Mouse (Mus musculus): Measurements from ENCODE around the gene Casc1. TPM values are rescaled to one million over a fixed set of nuclear protein-coding genes. Genes with fewer than 3 reads are reported as not detected.

The Casc1 gene
- polyA plus RNA-seq, 1 experiment from 2014 or later, result 0.13 TPM

DNA sequence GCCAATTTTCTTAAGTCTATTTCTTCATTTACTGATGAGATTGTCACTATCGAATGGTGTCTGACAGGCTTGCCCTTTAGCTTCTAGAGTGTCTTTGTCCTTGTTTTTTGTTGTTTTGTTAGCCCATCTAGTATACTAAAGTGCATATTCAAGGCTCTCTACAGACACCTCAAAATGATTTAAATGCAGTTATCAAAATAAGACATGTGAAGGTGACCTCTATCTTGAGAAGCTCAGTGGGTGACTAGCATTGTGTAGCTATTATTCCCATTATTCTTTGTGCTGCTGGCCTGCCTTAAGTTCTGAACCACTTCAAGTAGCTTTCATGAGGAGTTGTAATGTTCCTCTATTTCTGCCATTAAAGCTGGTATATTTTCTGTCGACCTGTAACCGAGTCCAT is 5.0 kb upstream of the Casc1 start:
- Histone ChIP-seq H3K9me3 (replicated peaks; ENCODE audit: control insufficient read depth, low read length) (no peaks in the 10 kb centered on the region), H3K27me3 (ENCODE audit: control insufficient read depth, insufficient read depth, low read length) (no peaks in the 10 kb centered on the region), H3K4me1 (ENCODE audit: control insufficient read depth, insufficient read depth, low read length) (no peaks in the 10 kb centered on the region), H3K4me3 (ENCODE audit: low read depth, low read length) (no peak overlapping the region), H3K36me3 (replicated peaks; ENCODE audit: control insufficient read depth, insufficient read depth, low read depth, low read length) (no peaks in the 10 kb centered on the region; the same call in none of the 2 replicates), H3K4me2 (ENCODE audit: low read depth, low read length) (no peak overlapping the region), H3K27ac (replicated peaks; ENCODE audit: low read depth, low read length) (no peak overlapping the region), H3K9ac (replicated peaks; ENCODE audit: low read length) (no peak overlapping the region)
- WGBS, result 93% methylated on average over 3 of the region's 3 CpGs
- ATAC-seq (replicated peaks; ENCODE audit: insufficient number of reproducible peaks, low FRiP score, low TSS enrichment, low read depth), result no peak
- no peak for DNase-seq (ENCODE audit: low spot score)

DNA sequence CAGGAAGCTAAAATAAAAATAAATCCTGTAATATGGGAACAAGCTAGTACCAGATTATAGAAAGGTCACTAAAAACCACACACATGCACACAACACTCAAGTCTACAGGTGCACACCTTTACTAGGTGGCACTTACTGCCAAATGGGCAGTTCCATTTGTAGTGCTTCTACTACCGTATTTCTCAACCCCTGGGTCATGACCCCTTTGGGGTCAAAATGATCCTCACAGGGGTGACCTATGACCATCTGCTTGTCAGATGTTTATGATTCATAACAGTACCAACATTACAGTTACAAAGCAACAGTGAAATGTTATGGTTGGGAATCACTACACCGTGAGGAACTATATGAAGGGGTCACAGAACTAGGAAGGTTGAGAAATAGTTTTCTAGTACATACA is 3.1 kb upstream of the Casc1 start:
- Histone ChIP-seq H3K9me3 (replicated peaks; ENCODE audit: control insufficient read depth, low read length) (no peaks in the 10 kb centered on the region), H3K4me1 (ENCODE audit: control insufficient read depth, insufficient read depth, low read length) (no peaks in the 10 kb centered on the region), H3K9ac (replicated peaks; ENCODE audit: low read length) (no peak overlapping the region), H3K36me3 (replicated peaks; ENCODE audit: control insufficient read depth, insufficient read depth, low read depth, low read length) (no peaks in the 10 kb centered on the region; the same call in 1 of the 2 replicates), H3K27me3 (ENCODE audit: control insufficient read depth, insufficient read depth, low read length) (no peaks in the 10 kb centered on the region), H3K4me3 (ENCODE audit: low read depth, low read length) (no peak overlapping the region), H3K27ac (replicated peaks; ENCODE audit: low read depth, low read length) (no peak overlapping the region), H3K4me2 (ENCODE audit: low read depth, low read length) (no peak overlapping the region)
- no peak for DNase-seq (ENCODE audit: low spot score)
- ATAC-seq (replicated peaks; ENCODE audit: insufficient number of reproducible peaks, low FRiP score, low TSS enrichment, low read depth), result no peak
- 86% methylated on average over 2 of the region's 2 CpGs for WGBS

DNA sequence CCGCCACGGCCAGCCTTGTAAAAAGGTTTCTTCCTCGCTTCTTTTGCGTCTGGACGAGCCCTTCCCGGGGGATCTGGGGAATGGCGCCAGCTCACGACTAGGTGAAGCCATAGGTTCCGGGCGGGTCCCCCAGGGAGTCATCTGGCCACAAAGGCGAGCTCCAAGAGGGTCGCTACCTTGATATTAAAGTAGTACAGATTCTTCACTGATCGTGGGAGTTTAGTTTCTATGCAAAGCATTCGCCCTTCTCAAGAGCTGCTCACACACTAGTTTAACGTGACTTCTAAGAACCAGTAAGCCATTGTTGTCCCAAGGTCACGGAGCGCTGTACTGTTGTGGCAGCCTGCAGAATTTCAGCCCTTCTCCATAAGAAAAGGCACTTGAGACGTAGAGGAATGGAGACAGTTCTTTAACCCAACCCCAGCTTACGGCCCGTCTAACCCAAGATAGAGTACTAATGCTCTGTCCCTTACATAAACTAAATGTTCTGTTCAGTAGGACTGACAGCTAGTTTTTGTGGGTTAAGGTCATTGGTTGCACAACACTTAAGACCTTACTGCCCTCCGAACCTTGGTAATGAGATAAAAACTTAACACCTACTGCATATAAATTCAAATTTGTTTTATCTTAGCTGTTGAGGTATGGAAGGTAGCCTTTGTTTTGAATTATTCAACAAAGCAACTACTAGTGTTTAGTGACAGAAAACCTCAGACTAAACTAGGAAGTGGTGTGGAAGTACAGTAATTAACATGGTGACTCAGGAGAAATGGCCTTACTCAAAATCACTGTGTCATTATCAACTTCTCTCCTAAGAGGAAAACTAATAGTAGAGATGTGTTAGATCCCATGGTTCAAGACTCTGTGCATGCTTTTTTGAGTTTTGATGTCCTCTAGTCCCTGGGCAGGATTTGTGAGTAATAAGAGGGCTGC is 836 bp upstream of the Casc1 start:
- peak overlapping the region; percentile 70 for H3K9ac ChIP-seq (replicated peaks; ENCODE audit: low read length)
- WGBS, result 5% methylated on average over 21 of the region's 21 CpGs
- no peaks in the 10 kb centered on the region for H3K4me1 ChIP-seq (ENCODE audit: control insufficient read depth, insufficient read depth, low read length)
- H3K27me3 ChIP-seq (ENCODE audit: control insufficient read depth, insufficient read depth, low read length), result no peaks in the 10 kb centered on the region
- H3K4me3 ChIP-seq (ENCODE audit: low read depth, low read length), result peak overlapping the region; percentile 56
- peak; percentile 54; the same call in 1 of the 2 replicates for ATAC-seq (replicated peaks; ENCODE audit: insufficient number of reproducible peaks, low FRiP score, low TSS enrichment, low read depth)
- H3K9me3 ChIP-seq (replicated peaks; ENCODE audit: control insufficient read depth, low read length), result no peaks in the 10 kb centered on the region
- H3K27ac ChIP-seq (replicated peaks; ENCODE audit: low read depth, low read length), result peak overlapping the region; percentile 77; the same call in 1 of the 2 replicates
- H3K4me2 ChIP-seq (ENCODE audit: low read depth, low read length), result peak overlapping the region; percentile 57
- DNase-seq (ENCODE audit: low spot score), result no peak
- H3K36me3 ChIP-seq (replicated peaks; ENCODE audit: control insufficient read depth, insufficient read depth, low read depth, low read length), result no peaks in the 10 kb centered on the region

DNA sequence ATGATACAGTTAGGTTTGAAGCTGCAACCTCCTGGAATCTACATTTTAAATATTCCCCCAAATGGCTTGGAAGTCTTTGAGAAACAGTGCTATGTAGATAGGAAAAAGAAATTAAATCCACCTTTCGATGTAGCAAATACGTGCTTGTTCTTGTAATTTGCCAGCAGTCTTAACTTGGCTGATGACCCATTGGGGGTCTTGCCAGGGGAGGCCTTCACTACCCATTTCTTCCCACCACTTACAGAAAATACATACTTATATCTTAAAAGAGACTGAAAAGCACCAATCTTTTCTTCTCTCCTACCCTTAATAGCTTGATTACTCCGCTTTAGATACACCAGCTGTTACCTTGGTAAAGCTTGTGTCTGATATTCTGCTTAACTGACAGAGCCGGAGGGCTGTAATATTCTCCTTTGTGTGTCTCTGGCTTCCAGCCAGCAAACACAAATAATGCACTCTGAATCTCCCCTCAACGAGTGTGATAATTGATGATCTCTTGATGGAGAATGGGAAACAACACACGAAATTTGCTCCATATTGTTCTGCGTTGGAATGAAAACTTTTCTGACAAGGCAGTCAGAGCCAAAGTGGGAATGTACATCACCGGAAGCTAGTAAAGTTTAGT is 637 bp downstream of the Casc1 start:
- H3K36me3 ChIP-seq (replicated peaks; ENCODE audit: control insufficient read depth, insufficient read depth, low read depth, low read length), result no peaks in the 10 kb centered on the region
- DNase-seq (ENCODE audit: low spot score), result no peak
- no peaks in the 10 kb centered on the region for H3K27me3 ChIP-seq (ENCODE audit: control insufficient read depth, insufficient read depth, low read length)
- 40% methylated on average over 8 of the region's 8 CpGs for WGBS
- H3K4me3 ChIP-seq (ENCODE audit: low read depth, low read length), result peak overlapping the region; percentile 33
- H3K4me2 ChIP-seq (ENCODE audit: low read depth, low read length), result peak overlapping the region; percentile 42
- no peaks in the 10 kb centered on the region for H3K9me3 ChIP-seq (replicated peaks; ENCODE audit: control insufficient read depth, low read length)
- H3K4me1 ChIP-seq (ENCODE audit: control insufficient read depth, insufficient read depth, low read length), result no peaks in the 10 kb centered on the region
- H3K27ac ChIP-seq (replicated peaks; ENCODE audit: low read depth, low read length), result no peak overlapping the region
- no peak for ATAC-seq (replicated peaks; ENCODE audit: insufficient number of reproducible peaks, low FRiP score, low TSS enrichment, low read depth)
- no peak overlapping the region for H3K9ac ChIP-seq (replicated peaks; ENCODE audit: low read length)

DNA sequence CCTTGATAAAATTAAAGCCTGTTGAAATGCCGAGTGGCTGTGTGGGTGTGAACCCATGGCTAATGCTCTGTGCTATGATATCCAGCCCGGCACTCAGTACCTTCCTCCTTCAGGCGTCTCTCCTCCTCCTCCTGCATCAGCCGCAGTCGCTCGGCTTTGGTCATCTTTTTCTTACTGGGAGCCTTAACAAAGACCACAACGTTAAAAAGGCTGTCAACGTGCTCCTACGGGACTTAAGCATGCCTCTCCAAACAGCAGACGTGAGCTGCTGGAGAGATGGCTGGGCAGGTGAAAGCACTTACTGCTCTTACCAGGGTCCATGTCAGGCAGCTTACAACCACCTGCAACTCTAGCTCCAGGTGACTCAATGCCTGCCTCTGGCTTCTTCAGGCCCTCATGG is 5.7 kb downstream of the Casc1 start:
- 72% methylated on average over 10 of the region's 10 CpGs for WGBS
- no peak overlapping the region for H3K9ac ChIP-seq (replicated peaks; ENCODE audit: low read length)
- H3K4me1 ChIP-seq (ENCODE audit: control insufficient read depth, insufficient read depth, low read length), result no peaks in the 10 kb centered on the region
- no peak overlapping the region for H3K4me2 ChIP-seq (ENCODE audit: low read depth, low read length)
- ATAC-seq (replicated peaks; ENCODE audit: insufficient number of reproducible peaks, low FRiP score, low TSS enrichment, low read depth) (no peak), DNase-seq (ENCODE audit: low spot score) (no peak)
- H3K36me3 ChIP-seq (replicated peaks; ENCODE audit: control insufficient read depth, insufficient read depth, low read depth, low read length), result no peaks in the 10 kb centered on the region
- H3K27ac ChIP-seq (replicated peaks; ENCODE audit: low read depth, low read length), result no peak overlapping the region
- H3K4me3 ChIP-seq (ENCODE audit: low read depth, low read length), result no peak overlapping the region
- no peaks in the 10 kb centered on the region for H3K9me3 ChIP-seq (replicated peaks; ENCODE audit: control insufficient read depth, low read length)
- no peaks in the 10 kb centered on the region for H3K27me3 ChIP-seq (ENCODE audit: control insufficient read depth, insufficient read depth, low read length)

DNA sequence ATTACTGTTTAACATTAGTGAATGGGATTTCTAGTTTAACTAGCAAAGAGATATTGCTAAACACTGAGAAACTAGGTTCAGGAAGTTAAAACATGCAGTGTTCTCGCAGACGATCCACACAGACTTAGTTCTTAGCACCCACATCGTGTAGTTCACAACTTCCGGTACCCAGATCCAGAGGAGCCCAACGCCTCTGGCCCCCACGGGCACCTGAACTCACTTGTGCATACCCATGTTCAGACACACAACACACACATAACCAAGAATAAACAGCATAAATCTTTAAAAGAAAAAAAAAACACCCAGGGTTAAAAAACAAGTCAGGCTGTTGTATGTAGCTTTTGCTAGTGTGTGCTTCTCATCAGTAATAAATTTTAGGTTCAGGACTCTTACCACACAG is 6.4 kb downstream of the Casc1 start:
- H3K9me3 ChIP-seq (replicated peaks; ENCODE audit: control insufficient read depth, low read length), result no peaks in the 10 kb centered on the region
- DNase-seq (ENCODE audit: low spot score) (no peak), ATAC-seq (replicated peaks; ENCODE audit: insufficient number of reproducible peaks, low FRiP score, low TSS enrichment, low read depth) (no peak)

DNA sequence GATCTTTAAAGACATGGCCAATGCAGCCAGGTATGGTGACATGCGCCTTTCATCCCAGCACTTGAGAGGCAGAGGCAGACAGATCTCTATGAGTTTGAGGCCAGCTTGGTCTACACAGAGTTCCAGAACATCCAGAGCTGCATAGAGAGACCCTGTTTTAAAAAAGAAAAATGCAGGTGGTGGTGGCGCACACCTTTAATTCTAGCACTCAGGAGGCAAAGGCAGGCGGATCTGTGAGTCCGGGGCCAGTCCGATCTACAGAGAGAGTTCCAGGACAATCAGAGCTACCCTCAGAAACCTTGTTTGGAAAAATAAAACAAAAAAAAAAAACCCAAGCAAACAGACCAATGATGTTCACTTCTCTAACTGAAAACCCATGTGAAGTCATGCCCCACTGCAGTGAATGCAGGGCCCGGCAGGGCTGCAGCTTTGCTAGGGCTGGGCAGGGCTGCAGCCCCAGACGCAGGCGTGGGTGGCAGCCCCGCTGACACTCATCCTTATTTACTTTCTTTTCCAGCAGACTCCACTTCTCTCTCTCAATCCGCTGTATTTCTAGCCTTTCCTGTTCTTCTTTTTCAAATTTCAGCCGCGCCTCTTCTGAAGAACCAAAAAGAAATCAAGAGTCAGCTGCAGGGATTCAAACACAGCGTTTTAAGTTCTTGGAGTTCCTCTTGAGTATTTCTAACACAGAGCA is 8.2 kb downstream of the Casc1 start:
- WGBS, result 82% methylated on average over 13 of the region's 13 CpGs
- no peak overlapping the region for H3K4me3 ChIP-seq (ENCODE audit: low read depth, low read length)

More for the DNA sequence above, 6.4 kb downstream of the Casc1 start:
- Histone ChIP-seq H3K9ac (replicated peaks; ENCODE audit: low read length) (no peak overlapping the region), H3K4me3 (ENCODE audit: low read depth, low read length) (no peak overlapping the region), H3K4me1 (ENCODE audit: control insufficient read depth, insufficient read depth, low read length) (no peaks in the 10 kb centered on the region), H3K27me3 (ENCODE audit: control insufficient read depth, insufficient read depth, low read length) (no peaks in the 10 kb centered on the region), H3K4me2 (ENCODE audit: low read depth, low read length) (no peak overlapping the region), H3K27ac (replicated peaks; ENCODE audit: low read depth, low read length) (no peak overlapping the region), H3K36me3 (replicated peaks; ENCODE audit: control insufficient read depth, insufficient read depth, low read depth, low read length) (no peaks in the 10 kb centered on the region)
- WGBS, result 88% methylated on average over 6 of the region's 6 CpGs

More for the DNA sequence above, 8.2 kb downstream of the Casc1 start:
- ATAC-seq (replicated peaks; ENCODE audit: insufficient number of reproducible peaks, low FRiP score, low TSS enrichment, low read depth) (no peak), DNase-seq (ENCODE audit: low spot score) (no peak)
- Histone ChIP-seq H3K36me3 (replicated peaks; ENCODE audit: control insufficient read depth, insufficient read depth, low read depth, low read length) (no peaks in the 10 kb centered on the region), H3K4me2 (ENCODE audit: low read depth, low read length) (no peak overlapping the region), H3K9ac (replicated peaks; ENCODE audit: low read length) (no peak overlapping the region), H3K27me3 (ENCODE audit: control insufficient read depth, insufficient read depth, low read length) (no peaks in the 10 kb centered on the region), H3K27ac (replicated peaks; ENCODE audit: low read depth, low read length) (no peak overlapping the region), H3K9me3 (replicated peaks; ENCODE audit: control insufficient read depth, low read length) (no peaks in the 10 kb centered on the region), H3K4me1 (ENCODE audit: control insufficient read depth, insufficient read depth, low read length) (no peaks in the 10 kb centered on the region)
